Mouse (Mus musculus): ENCODE measurements around the gene Hoxb3. TPM values are rescaled to one million over a fixed set of nuclear protein-coding genes. Genes with fewer than 3 reads are reported as not detected.

Hoxb3 gene
- total and polyA plus RNA-seq, 2 experiments from 2014 or later = 9.2 TPM; not detected in 1

- Histone ChIP-seq H3K9ac (replicated peaks; ENCODE audit: low read length, poor library complexity, severe bottlenecking) (no peak overlapping the region), H3K4me3 (ENCODE audit: low read depth, low read length) (no peak overlapping the region), H3K27me3 (ENCODE audit: insufficient read depth, low read length) (peaks cover 78% of the 10 kb centered on the region), H3K9me3 (ENCODE audit: low read length) (0 out of 2 replicates have a peak, but pooled peaks cover 4% of the 10 kb centered on the region), H3K4me1 (ENCODE audit: insufficient read depth, low read length) (no peaks in the 10 kb centered on the region), H3K27ac (ENCODE audit: low read depth, low read length) (no peak overlapping the region), H3K4me2 (ENCODE audit: low read depth, low read length, poor library complexity, severe bottlenecking) (no peak overlapping the region), H3K36me3 (ENCODE audit: insufficient read depth, low read length) (no peaks in the 10 kb centered on the region)
- no peak for TF ChIP-seq CTCF (IDR thresholded peaks at IDR 0.05)
- DNase-seq (ENCODE audit: low spot score) = no peak
- no peak for ATAC-seq (ENCODE audit: low FRiP score)
- 4% methylated on average over 5 of the region's 5 CpGs for WGBS
These were observed 40.7 kb downstream of the Hoxb3 start for GRCm38 (mm10) chr11:96363807-96364206.

GRCm38 (mm10) chr11:96365441-96366091 lies 42.4 kb downstream of the Hoxb3 start, which contains the start of gene Hoxb1:
TSS of gene Hoxb1 (plus strand) at chr11:96365752.
- H3K4me2 ChIP-seq (ENCODE audit: low read depth, low read length, poor library complexity, severe bottlenecking) = no peak within 1 kb of the TSS

GRCm38 (mm10) chr11:96366092-96367041 lies 43.2 kb downstream of the Hoxb3 start:
- Histone ChIP-seq H3K27ac (ENCODE audit: low read depth, low read length) (no peak overlapping the region), H3K27me3 (ENCODE audit: insufficient read depth, low read length) (peaks cover 88% of the 10 kb centered on the region), H3K9ac (replicated peaks; ENCODE audit: low read length, poor library complexity, severe bottlenecking) (no peak overlapping the region), H3K4me2 (ENCODE audit: low read depth, low read length, poor library complexity, severe bottlenecking) (no peak overlapping the region), H3K4me3 (ENCODE audit: low read depth, low read length) (no peak overlapping the region), H3K36me3 (ENCODE audit: insufficient read depth, low read length) (no peaks in the 10 kb centered on the region), H3K9me3 (ENCODE audit: low read length) (no peaks in the 10 kb centered on the region), H3K4me1 (ENCODE audit: insufficient read depth, low read length) (no peaks in the 10 kb centered on the region)
- no peak for TF ChIP-seq CTCF (IDR thresholded peaks at IDR 0.05)
- no peak for ATAC-seq (ENCODE audit: low FRiP score)
- no peak for DNase-seq (ENCODE audit: low spot score)
- WGBS = 2% methylated on average over 44 of the region's 47 CpGs

More at GRCm38 (mm10) chr11:96365441-96366091, 42.4 kb downstream of the Hoxb3 start, which contains the start of gene Hoxb1:
- TF ChIP-seq CTCF (IDR thresholded peaks at IDR 0.05) = no peak
- Histone ChIP-seq H3K4me1 (ENCODE audit: insufficient read depth, low read length) (no peaks in the 10 kb centered on the region), H3K9ac (replicated peaks; ENCODE audit: low read length, poor library complexity, severe bottlenecking) (no peak within 1 kb of the TSS), H3K27me3 (ENCODE audit: insufficient read depth, low read length) (peaks cover 86% of the 10 kb centered on the region), H3K4me3 (ENCODE audit: low read depth, low read length) (no peak within 1 kb of the TSS), H3K27ac (ENCODE audit: low read depth, low read length) (no peak within 1 kb of the TSS), H3K36me3 (ENCODE audit: insufficient read depth, low read length) (no peaks in the 10 kb centered on the region), H3K9me3 (ENCODE audit: low read length) (no peaks in the 10 kb centered on the region)
- WGBS = under 1% methylated on average over 26 of the region's 26 CpGs
- ATAC-seq (ENCODE audit: low FRiP score) (no peak), DNase-seq (ENCODE audit: low spot score) (no peak)

GRCm38 (mm10) chr11:96367141-96367540 lies 44.0 kb downstream of the Hoxb3 start:
- H3K4me2 ChIP-seq (ENCODE audit: low read depth, low read length, poor library complexity, severe bottlenecking) = no peak overlapping the region
- ATAC-seq (ENCODE audit: low FRiP score) (no peak), DNase-seq (ENCODE audit: low spot score) (no peak)
- no peak overlapping the region for H3K4me3 ChIP-seq (ENCODE audit: low read depth, low read length)
- H3K4me1 ChIP-seq (ENCODE audit: insufficient read depth, low read length) = no peaks in the 10 kb centered on the region
- H3K27ac ChIP-seq (ENCODE audit: low read depth, low read length) = no peak overlapping the region
- H3K36me3 ChIP-seq (ENCODE audit: insufficient read depth, low read length) = no peaks in the 10 kb centered on the region
- no peak for TF ChIP-seq CTCF (IDR thresholded peaks at IDR 0.05)
- no peaks in the 10 kb centered on the region for H3K9me3 ChIP-seq (ENCODE audit: low read length)
- no peak overlapping the region for H3K9ac ChIP-seq (replicated peaks; ENCODE audit: low read length, poor library complexity, severe bottlenecking)
- WGBS = 11% methylated on average over 6 of the region's 6 CpGs
- peaks cover 88% of the 10 kb centered on the region for H3K27me3 ChIP-seq (ENCODE audit: insufficient read depth, low read length)

- 4% methylated on average over 5 of the region's 5 CpGs for WGBS
- Histone ChIP-seq H3K36me3 (ENCODE audit: insufficient read depth, low read length) (no peaks in the 10 kb centered on the region), H3K4me3 (ENCODE audit: low read depth, low read length) (no peak overlapping the region), H3K9me3 (ENCODE audit: low read length) (no peaks in the 10 kb centered on the region), H3K4me2 (ENCODE audit: low read depth, low read length, poor library complexity, severe bottlenecking) (no peak overlapping the region), H3K4me1 (ENCODE audit: insufficient read depth, low read length) (no peaks in the 10 kb centered on the region), H3K9ac (replicated peaks; ENCODE audit: low read length, poor library complexity, severe bottlenecking) (no peak overlapping the region), H3K27ac (ENCODE audit: low read depth, low read length) (no peak overlapping the region), H3K27me3 (ENCODE audit: insufficient read depth, low read length) (peaks cover 88% of the 10 kb centered on the region)
- DNase-seq (ENCODE audit: low spot score) (no peak), ATAC-seq (ENCODE audit: low FRiP score) (no peak)
- no peak for TF ChIP-seq CTCF (IDR thresholded peaks at IDR 0.05)
These were observed 45.6 kb downstream of the Hoxb3 start for GRCm38 (mm10) chr11:96368686-96369085.

- Histone ChIP-seq H3K9ac (replicated peaks; ENCODE audit: low read length, poor library complexity, severe bottlenecking) (no peak overlapping the region), H3K4me2 (ENCODE audit: low read depth, low read length, poor library complexity, severe bottlenecking) (no peak overlapping the region), H3K4me1 (ENCODE audit: insufficient read depth, low read length) (no peaks in the 10 kb centered on the region), H3K27me3 (ENCODE audit: insufficient read depth, low read length) (peaks cover 88% of the 10 kb centered on the region), H3K27ac (ENCODE audit: low read depth, low read length) (no peak overlapping the region), H3K4me3 (ENCODE audit: low read depth, low read length) (no peak overlapping the region), H3K36me3 (ENCODE audit: insufficient read depth, low read length) (no peaks in the 10 kb centered on the region), H3K9me3 (ENCODE audit: low read length) (no peaks in the 10 kb centered on the region)
- no peak for TF ChIP-seq CTCF (IDR thresholded peaks at IDR 0.05)
- ATAC-seq (ENCODE audit: low FRiP score) (no peak), DNase-seq (ENCODE audit: low spot score) (no peak)
- WGBS = 12% methylated on average over 7 of the region's 7 CpGs
These were observed 46.0 kb downstream of the Hoxb3 start for GRCm38 (mm10) chr11:96369140-96369539.

Data from midbrain, postnatal 0 days (tissue).